Mouse (Mus musculus) forebrain, embryonic 11.5 days (tissue): ENCODE measurements around the gene Inpp4b. TPM values are rescaled to one million over a fixed set of nuclear protein-coding genes. Genes with fewer than 3 reads are reported as not detected.
"Not testable (repeated sequence)": the region's sequence is repeated elsewhere in the genome, so short reads cannot be mapped to it uniquely, and the experiment has no call there.

Experiments
- ATAC-seq: fragments of 200-750 bp; cut with Nextera tagmentation; replicated peaks from 2 replicates; pipeline ENCODE4 v1.8.0; 2017; ENCODE audit warnings: moderate TSS enrichment; ENCODE audit not compliant: low FRiP score
- DNase-seq: peaks from one replicate; pipeline ENCODE4 v3.0.0-alpha.2; 2017; ENCODE audit warnings: low spot score
- H3K27ac ChIP-seq: fragments of 300-500 bp; sonication (generic); 2 replicates; pipeline ENCODE4 v1.5.1; 2014; ENCODE audit warnings: low read depth, low read length
- H3K27me3 ChIP-seq: fragments of 300-500 bp; sonication (generic); 2 replicates; pipeline ENCODE4 v1.6.1; 2014; ENCODE audit warnings: mild to moderate bottlenecking, low read length, mixed read lengths; ENCODE audit not compliant: control insufficient read depth, insufficient read depth
- H3K36me3 ChIP-seq: fragments of 300-500 bp; sonication (generic); 2 replicates; pipeline ENCODE4 v1.6.1; 2014; ENCODE audit warnings: mild to moderate bottlenecking, low read length, moderate library complexity, mixed read lengths; ENCODE audit not compliant: control insufficient read depth, insufficient read depth
- H3K4me1 ChIP-seq: fragments of 300-500 bp; sonication (generic); replicated peaks from 2 replicates; pipeline ENCODE4 v1.6.1; 2014; ENCODE audit warnings: low read length, mixed read lengths; ENCODE audit not compliant: control insufficient read depth, insufficient read depth
- H3K4me2 ChIP-seq: fragments of 300-500 bp; sonication (generic); 2 replicates; pipeline ENCODE4 v1.6.1; 2014; ENCODE audit warnings: low read depth, mild to moderate bottlenecking, low read length, moderate library complexity, mixed read lengths; ENCODE audit not compliant: severe bottlenecking
- H3K4me3 ChIP-seq: fragments of 300-500 bp; sonication (generic); 2 replicates; pipeline ENCODE4 v1.5.1; 2014; ENCODE audit warnings: low read depth, low read length
- H3K9ac ChIP-seq: fragments of 300-500 bp; sonication (generic); 2 replicates; pipeline ENCODE4 v1.6.1; 2014; ENCODE audit warnings: low read length
- H3K9me3 ChIP-seq: fragments of 300-500 bp; sonication (generic); 2 replicates; pipeline ENCODE4 v1.6.1; 2016; ENCODE audit warnings: low read length, mixed read lengths; ENCODE audit not compliant: control insufficient read depth
- WGBS: fragments of 180-500 bp; shearing (Covaris S2); extraction: QIAGEN DNeasy Blood & Tissue Kit; methylation state at CpG from one replicate; pipeline ENCODE4 v1.1.7; 2014; 5-methylcytosine and 5-hydroxymethylcytosine counted together
- polyA plus RNA-seq: library from polyadenylated mRNA; unstranded; fragments of >200 nt; fragmentation: Nextera tagmentation; extraction: Ambion mirVana; gene quantifications from 2 replicates; pipeline ENCODE4 v1.2.1, GENCODE M21; 2014

Gene Inpp4b
- polyA plus RNA-seq, 1 experiment from 2014 or later, result 3.3 TPM

GRCm38 (mm10) chr8:82027401-82027800, 685.0 kb downstream of the Inpp4b start:
- no peaks in the 10 kb centered on the region for H3K9me3 ChIP-seq
- no peaks in the 10 kb centered on the region for H3K4me1 ChIP-seq
- WGBS, result 63% methylated on average over 3 of the region's 3 CpGs
- H3K27me3 ChIP-seq, result no peaks in the 10 kb centered on the region
- H3K4me3 ChIP-seq, result no peak overlapping the region
- ATAC-seq (no peak), DNase-seq (no peak)
- no peak overlapping the region for H3K9ac ChIP-seq
- no peak overlapping the region for H3K4me2 ChIP-seq
- H3K27ac ChIP-seq, result no peak overlapping the region
- H3K36me3 ChIP-seq, result no peaks in the 10 kb centered on the region

GRCm38 (mm10) chr8:82028896-82029295, 686.5 kb downstream of the Inpp4b start:
- Histone ChIP-seq H3K9me3 (no peaks in the 10 kb centered on the region), H3K9ac (no peak overlapping the region), H3K4me3 (no peak overlapping the region), H3K27me3 (no peaks in the 10 kb centered on the region), H3K27ac (no peak overlapping the region), H3K4me1 (no peaks in the 10 kb centered on the region), H3K4me2 (no peak overlapping the region), H3K36me3 (no peaks in the 10 kb centered on the region)
- ATAC-seq (0 out of 2 replicates have a peak, but pooled peaks have one; percentile 41), DNase-seq (no peak)
- WGBS, result 33% methylated on average over 1 of the region's 1 CpGs

- H3K4me1 ChIP-seq, DNase-seq, H3K9me3 ChIP-seq, H3K27me3 ChIP-seq, ATAC-seq, H3K9ac ChIP-seq, H3K27ac ChIP-seq, H3K36me3 ChIP-seq, H3K4me3 ChIP-seq, H3K4me2 ChIP-seq: not testable (repeated sequence)
Measured at GRCm38 (mm10) chr8:82032035-82032434, 689.7 kb downstream of the Inpp4b start.

GRCm38 (mm10) chr8:82054030-82054429, 711.7 kb downstream of the Inpp4b start:
- no peaks in the 10 kb centered on the region for H3K9me3 ChIP-seq
- no peaks in the 10 kb centered on the region for H3K4me1 ChIP-seq
- no peaks in the 10 kb centered on the region for H3K36me3 ChIP-seq
- H3K4me2 ChIP-seq, result no peak overlapping the region
- 83% methylated on average over 3 of the region's 3 CpGs for WGBS
- no peak for DNase-seq
- H3K27ac ChIP-seq, result no peak overlapping the region
- no peak overlapping the region for H3K9ac ChIP-seq
- no peak overlapping the region for H3K4me3 ChIP-seq
- H3K27me3 ChIP-seq, result no peaks in the 10 kb centered on the region
- no peak for ATAC-seq

GRCm38 (mm10) chr8:82067619-82068018, 725.3 kb downstream of the Inpp4b start:
- H3K9me3 ChIP-seq, result no peaks in the 10 kb centered on the region
- no peaks in the 10 kb centered on the region for H3K27me3 ChIP-seq
- no peaks in the 10 kb centered on the region for H3K4me1 ChIP-seq
- no peak overlapping the region for H3K4me3 ChIP-seq
- no peak for ATAC-seq
- H3K36me3 ChIP-seq, result no peaks in the 10 kb centered on the region
- H3K4me2 ChIP-seq, result no peak overlapping the region
- H3K27ac ChIP-seq, result no peak overlapping the region
- WGBS, result 88% methylated on average over 3 of the region's 3 CpGs
- no peak for DNase-seq
- H3K9ac ChIP-seq, result no peak overlapping the region

GRCm38 (mm10) chr8:82079267-82079666, 736.9 kb downstream of the Inpp4b start:
- no peak for DNase-seq
- Histone ChIP-seq H3K4me2 (no peak overlapping the region), H3K9me3 (no peaks in the 10 kb centered on the region), H3K4me3 (no peak overlapping the region), H3K4me1 (no peaks in the 10 kb centered on the region), H3K27me3 (no peaks in the 10 kb centered on the region), H3K36me3 (no peaks in the 10 kb centered on the region), H3K9ac (no peak overlapping the region), H3K27ac (no peak overlapping the region)
- ATAC-seq, result no peak

DNA sequence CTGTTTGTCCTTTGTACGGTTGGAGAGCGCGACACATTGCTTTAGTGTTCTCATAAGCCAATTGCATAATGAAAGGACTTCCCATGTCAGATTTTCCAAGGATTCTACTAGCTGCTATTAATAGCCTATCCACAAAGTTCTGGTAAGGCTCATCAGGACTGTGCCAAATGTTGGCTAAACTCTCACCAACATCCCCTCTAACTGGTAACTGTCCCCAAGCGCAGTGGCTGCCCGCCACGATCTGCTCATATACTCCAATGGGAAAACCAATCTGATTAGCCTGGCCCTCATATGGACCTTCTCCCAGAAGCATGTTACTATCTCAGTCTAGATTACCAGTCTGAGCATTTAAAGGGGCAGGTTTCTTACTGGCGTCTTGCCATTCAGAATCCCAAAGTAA, 744.3 kb downstream of the Inpp4b start:
- not testable (repeated sequence) for H3K27ac ChIP-seq, DNase-seq, H3K4me1 ChIP-seq, H3K9me3 ChIP-seq, H3K9ac ChIP-seq, H3K27me3 ChIP-seq, H3K4me3 ChIP-seq, ATAC-seq, H3K36me3 ChIP-seq, H3K4me2 ChIP-seq
- WGBS, result 91% methylated on average over 7 of the region's 7 CpGs

GRCm38 (mm10) chr8:82090901-82091300, 748.5 kb downstream of the Inpp4b start:
- no peak overlapping the region for H3K4me3 ChIP-seq
- H3K4me1 ChIP-seq, result no peaks in the 10 kb centered on the region
- no peaks in the 10 kb centered on the region for H3K27me3 ChIP-seq
- no peak overlapping the region for H3K9ac ChIP-seq
- H3K36me3 ChIP-seq, result no peaks in the 10 kb centered on the region
- no peak overlapping the region for H3K27ac ChIP-seq
- no peak for DNase-seq
- H3K4me2 ChIP-seq, result no peak overlapping the region
- ATAC-seq, result no peak
- WGBS, result 83% methylated on average over 1 of the region's 1 CpGs
- no peaks in the 10 kb centered on the region for H3K9me3 ChIP-seq

DNA sequence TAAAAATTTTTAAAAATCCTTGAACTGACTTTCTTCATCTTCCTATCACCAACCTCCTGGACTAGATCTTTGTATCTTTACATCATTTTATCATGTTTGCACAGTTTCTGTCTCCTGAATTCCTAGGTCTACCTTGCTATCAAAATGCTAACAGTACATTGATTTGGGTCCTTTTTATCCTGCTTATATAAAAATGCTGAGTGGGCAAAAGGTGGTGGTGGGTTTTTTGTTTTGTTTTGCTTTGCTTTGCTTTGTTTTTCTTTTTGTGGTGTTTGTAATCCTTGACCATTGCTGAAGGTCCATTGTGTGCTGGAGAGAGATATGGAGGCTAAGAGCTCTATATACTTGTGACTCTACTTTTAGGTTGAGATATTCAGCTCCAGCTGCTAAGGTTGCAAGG, 750.9 kb downstream of the Inpp4b start:
- ATAC-seq (no peak), DNase-seq (no peak)
- Histone ChIP-seq H3K27ac (no peak overlapping the region), H3K4me2 (no peak overlapping the region), H3K4me3 (no peak overlapping the region), H3K9me3 (no peaks in the 10 kb centered on the region), H3K9ac (no peak overlapping the region), H3K36me3 (no peaks in the 10 kb centered on the region), H3K27me3 (no peaks in the 10 kb centered on the region), H3K4me1 (no peaks in the 10 kb centered on the region)
